Mouse (Mus musculus): ENCODE measurements around the gene Armc7. TPM values are rescaled to one million over a fixed set of nuclear protein-coding genes. Genes with fewer than 3 reads are reported as not detected.
"Not testable (repeated sequence)": the region's sequence is repeated elsewhere in the genome, so short reads cannot be mapped to it uniquely, and the experiment has no call there.

Gene Armc7
- polyA plus RNA-seq, 1 experiment from 2014 or later, result 6.9 TPM

DNA sequence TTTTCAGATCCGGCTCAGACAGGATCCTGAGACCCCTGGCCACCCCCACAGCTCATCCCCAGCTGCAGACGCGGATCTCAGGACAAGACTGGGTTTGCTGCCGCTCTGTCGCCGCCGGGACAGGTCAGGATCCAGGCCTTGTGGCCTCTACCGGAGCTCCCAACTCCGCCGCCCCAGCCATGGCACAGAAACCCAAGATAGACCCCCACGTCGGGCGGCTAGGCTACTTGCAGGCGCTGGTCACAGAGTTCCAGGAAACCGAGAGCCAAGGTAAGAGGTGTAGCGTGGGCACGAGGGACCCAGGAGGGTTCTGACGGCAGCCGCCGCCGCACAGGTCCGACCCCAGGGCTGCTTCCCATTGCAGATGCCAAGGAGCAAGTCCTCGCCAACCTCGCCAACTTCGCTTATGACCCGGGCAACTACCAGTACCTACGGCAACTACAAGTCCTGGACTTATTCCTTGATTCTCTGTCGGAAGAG, 331 bp downstream of the Armc7 start:
- H3K27ac ChIP-seq (replicated peaks), result peak overlapping the region; percentile 83
- H3K4me3 ChIP-seq, result peak overlapping the region; percentile 85
- peaks cover 44% of the 10 kb centered on the region for H3K4me1 ChIP-seq
- no peaks in the 10 kb centered on the region for H3K9me3 ChIP-seq
- WGBS, result 3% methylated on average over 28 of the region's 28 CpGs
- peak overlapping the region; percentile 98 for H3K4me2 ChIP-seq
- H3K36me3 ChIP-seq, result peaks cover 6% of the 10 kb centered on the region
- ATAC-seq (ENCODE audit: extremely low read depth, insufficient number of reproducible peaks, low FRiP score, low TSS enrichment), result 0 out of 2 replicates have a peak, but pooled peaks have one; percentile 4
- no peaks in the 10 kb centered on the region for H3K27me3 ChIP-seq (replicated peaks)
- peak overlapping the region; percentile 93 for H3K9ac ChIP-seq

- Histone ChIP-seq H3K9ac (peak overlapping the region; percentile 93), H3K4me2 (peak overlapping the region; percentile 98), H3K4me1 (peaks cover 44% of the 10 kb centered on the region), H3K4me3 (peak overlapping the region; percentile 85)
- H3K27me3 ChIP-seq (replicated peaks); H3K36me3 ChIP-seq; H3K27ac ChIP-seq (replicated peaks); ATAC-seq (ENCODE audit: extremely low read depth, insufficient number of reproducible peaks, low FRiP score, low TSS enrichment); H3K9me3 ChIP-seq: not testable (repeated sequence)
- 76% methylated on average over 4 of the region's 4 CpGs for WGBS
These were observed 1.2 kb downstream of the Armc7 start for GRCm38 (mm10) chr11:115476630-115477029.

- not testable (repeated sequence) for ATAC-seq (ENCODE audit: extremely low read depth, insufficient number of reproducible peaks, low FRiP score, low TSS enrichment); H3K27ac ChIP-seq (replicated peaks); H3K27me3 ChIP-seq (replicated peaks); H3K4me3 ChIP-seq; H3K9me3 ChIP-seq; H3K36me3 ChIP-seq
- H3K4me2 ChIP-seq, result peak overlapping the region; percentile 98
- H3K9ac ChIP-seq, result peak overlapping the region; percentile 93; the same call in 1 of the 2 replicates
- peaks cover 41% of the 10 kb centered on the region for H3K4me1 ChIP-seq
- 83% methylated on average over 7 of the region's 7 CpGs for WGBS
These were observed 1.9 kb downstream of the Armc7 start for GRCm38 (mm10) chr11:115477388-115477787.

- no peak for ATAC-seq (ENCODE audit: extremely low read depth, insufficient number of reproducible peaks, low FRiP score, low TSS enrichment)
- no peak overlapping the region for H3K4me3 ChIP-seq
- peaks cover 6% of the 10 kb centered on the region for H3K36me3 ChIP-seq
- H3K9ac ChIP-seq, result no peak overlapping the region
- H3K4me2 ChIP-seq, result no peak overlapping the region
- no peak overlapping the region for H3K27ac ChIP-seq (replicated peaks)
- 81% methylated on average over 9 of the region's 9 CpGs for WGBS
- H3K9me3 ChIP-seq, result no peaks in the 10 kb centered on the region
- H3K27me3 ChIP-seq (replicated peaks), result no peaks in the 10 kb centered on the region
- H3K4me1 ChIP-seq, result peaks cover 33% of the 10 kb centered on the region
These were observed 3.0 kb downstream of the Armc7 start for GRCm38 (mm10) chr11:115478296-115478938.

GRCm38 (mm10) chr11:115481553-115482259, 6.2 kb downstream of the Armc7 start:
- no peaks in the 10 kb centered on the region for H3K27me3 ChIP-seq (replicated peaks)
- 75% methylated on average over 6 of the region's 6 CpGs for WGBS
- peaks cover 9% of the 10 kb centered on the region for H3K36me3 ChIP-seq

GRCm38 (mm10) chr11:115483278-115483677, 7.8 kb downstream of the Armc7 start:
- Histone ChIP-seq H3K4me2 (no peak overlapping the region), H3K36me3 (peaks cover 9% of the 10 kb centered on the region), H3K4me3 (no peak overlapping the region), H3K27ac (replicated peaks) (no peak overlapping the region), H3K9ac (no peak overlapping the region), H3K4me1 (peaks cover 9% of the 10 kb centered on the region), H3K9me3 (no peaks in the 10 kb centered on the region), H3K27me3 (replicated peaks) (no peaks in the 10 kb centered on the region)
- whole genome bisulfite sequencing, result 69% methylated on average over 11 of the region's 11 CpGs
- no peak for ATAC-seq (ENCODE audit: extremely low read depth, insufficient number of reproducible peaks, low FRiP score, low TSS enrichment)

More at GRCm38 (mm10) chr11:115481553-115482259, 6.2 kb downstream of the Armc7 start:
- H3K4me3 ChIP-seq, result no peak overlapping the region
- H3K4me2 ChIP-seq, result no peak overlapping the region
- H3K9ac ChIP-seq, result no peak overlapping the region
- no peak for ATAC-seq (ENCODE audit: extremely low read depth, insufficient number of reproducible peaks, low FRiP score, low TSS enrichment)
- H3K4me1 ChIP-seq, result peaks cover 16% of the 10 kb centered on the region
- no peaks in the 10 kb centered on the region for H3K9me3 ChIP-seq
- H3K27ac ChIP-seq (replicated peaks), result no peak overlapping the region

- H3K9ac ChIP-seq, result no peak overlapping the region
- no peaks in the 10 kb centered on the region for H3K27me3 ChIP-seq (replicated peaks)
- H3K9me3 ChIP-seq, result no peaks in the 10 kb centered on the region
- no peak for ATAC-seq (ENCODE audit: extremely low read depth, insufficient number of reproducible peaks, low FRiP score, low TSS enrichment)
- no peak overlapping the region for H3K27ac ChIP-seq (replicated peaks)
- WGBS, result 19% methylated on average over 6 of the region's 6 CpGs
- no peak overlapping the region for H3K4me2 ChIP-seq
- H3K4me3 ChIP-seq, result no peak overlapping the region
- peaks cover 12% of the 10 kb centered on the region for H3K36me3 ChIP-seq
- peaks cover 9% of the 10 kb centered on the region for H3K4me1 ChIP-seq
These were observed 8.3 kb downstream of the Armc7 start for GRCm38 (mm10) chr11:115483726-115484125.

DNA sequence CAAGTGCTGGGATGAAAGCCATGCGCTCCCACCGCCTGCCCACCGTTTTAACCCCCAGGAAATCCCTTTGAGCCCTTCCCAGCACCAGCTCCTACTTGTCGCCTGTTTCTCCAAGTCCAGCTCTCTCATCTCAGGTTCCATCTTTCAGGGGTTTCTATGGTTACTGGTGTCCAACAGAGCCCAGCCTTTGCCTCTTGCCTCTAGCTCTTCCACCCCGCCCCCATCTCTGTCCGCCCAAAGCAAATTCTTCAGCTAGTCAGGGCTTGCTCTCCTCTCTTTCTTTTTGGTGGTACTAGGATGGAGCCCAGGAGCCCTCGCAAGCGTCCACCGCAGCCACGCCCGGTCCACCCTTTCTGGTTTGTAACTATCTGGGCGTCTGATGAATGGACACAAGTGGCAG, 9.7 kb downstream of the Armc7 start:
- Histone ChIP-seq H3K4me3 (no peak overlapping the region), H3K4me1 (peaks cover 9% of the 10 kb centered on the region), H3K27me3 (replicated peaks) (no peaks in the 10 kb centered on the region), H3K36me3 (peaks cover 23% of the 10 kb centered on the region), H3K9me3 (no peaks in the 10 kb centered on the region), H3K4me2 (no peak overlapping the region), H3K27ac (replicated peaks) (no peak overlapping the region), H3K9ac (no peak overlapping the region)
- WGBS, result 73% methylated on average over 12 of the region's 12 CpGs
- ATAC-seq (ENCODE audit: extremely low read depth, insufficient number of reproducible peaks, low FRiP score, low TSS enrichment), result no peak

- no peak overlapping the region for H3K4me2 ChIP-seq
- WGBS, result 71% methylated on average over 19 of the region's 19 CpGs
- no peak overlapping the region for H3K27ac ChIP-seq (replicated peaks)
- ATAC-seq (ENCODE audit: extremely low read depth, insufficient number of reproducible peaks, low FRiP score, low TSS enrichment), result no peak
- no peaks in the 10 kb centered on the region for H3K27me3 ChIP-seq (replicated peaks)
- no peaks in the 10 kb centered on the region for H3K9me3 ChIP-seq
- H3K36me3 ChIP-seq, result peaks cover 19% of the 10 kb centered on the region
- H3K9ac ChIP-seq, result no peak overlapping the region
- peaks cover 29% of the 10 kb centered on the region for H3K4me1 ChIP-seq
- H3K4me3 ChIP-seq, result no peak overlapping the region
These were observed 13.2 kb downstream of the Armc7 start for GRCm38 (mm10) chr11:115488551-115489104.

- H3K4me3 ChIP-seq, result peak overlapping the region; percentile 82
- 23% methylated on average over 25 of the region's 25 CpGs for WGBS
- peaks cover 20% of the 10 kb centered on the region for H3K4me1 ChIP-seq
- no peak for ATAC-seq (ENCODE audit: extremely low read depth, insufficient number of reproducible peaks, low FRiP score, low TSS enrichment)
- no peaks in the 10 kb centered on the region for H3K9me3 ChIP-seq
- no peaks in the 10 kb centered on the region for H3K27me3 ChIP-seq (replicated peaks)
- H3K4me2 ChIP-seq, result peak overlapping the region; percentile 89
- peak overlapping the region; percentile 85 for H3K9ac ChIP-seq
- peak overlapping the region; percentile 79 for H3K27ac ChIP-seq (replicated peaks)
- H3K36me3 ChIP-seq, result peaks cover 19% of the 10 kb centered on the region
These were observed 15.2 kb downstream of the Armc7 start for GRCm38 (mm10) chr11:115490441-115491355.
